Mouse (Mus musculus) kidney, embryonic 15.5 days (tissue): ENCODE data around the gene Kazn. TPM values are rescaled to one million over a fixed set of nuclear protein-coding genes. Genes with fewer than 3 reads are reported as not detected.

ENCODE experiments used
- ATAC-seq: fragments of 200-750 bp; cut with Nextera tagmentation; replicated peaks from 2 replicates; pipeline ENCODE4 v1.8.0; 2017; ENCODE audit warnings: moderate TSS enrichment; ENCODE audit not compliant: low FRiP score
- H3K27ac ChIP-seq: fragments of 300-500 bp; sonication (generic); 2 replicates; pipeline ENCODE4 v1.5.1; 2015; ENCODE audit warnings: mild to moderate bottlenecking, inconsistent platforms
- H3K27me3 ChIP-seq: fragments of 300-500 bp; sonication (generic); 2 replicates; pipeline ENCODE4 v1.6.1; 2015; ENCODE audit warnings: inconsistent platforms
- H3K36me3 ChIP-seq: fragments of 300-500 bp; sonication (generic); 2 replicates; pipeline ENCODE4 v1.6.1; 2015; ENCODE audit warnings: inconsistent platforms
- H3K4me1 ChIP-seq: fragments of 300-500 bp; sonication (generic); 2 replicates; pipeline ENCODE4 v1.6.1; 2015; ENCODE audit warnings: inconsistent platforms
- H3K4me2 ChIP-seq: fragments of 300-500 bp; sonication (generic); 2 replicates; pipeline ENCODE4 v1.6.1; 2015; ENCODE audit warnings: moderate library complexity, mild to moderate bottlenecking, inconsistent platforms
- H3K4me3 ChIP-seq: fragments of 300-500 bp; sonication (generic); replicated peaks from 2 replicates; pipeline ENCODE4 v1.5.1; 2015; ENCODE audit warnings: mild to moderate bottlenecking, inconsistent platforms
- H3K9ac ChIP-seq: fragments of 300-500 bp; sonication (generic); 2 replicates; pipeline ENCODE4 v1.6.1; 2015; ENCODE audit warnings: mild to moderate bottlenecking, inconsistent platforms
- H3K9me3 ChIP-seq: fragments of 300-500 bp; sonication (generic); replicated peaks from 2 replicates; pipeline ENCODE4 v1.6.1; 2016; ENCODE audit warnings: inconsistent platforms
- WGBS: fragments of 180-500 bp; shearing (Covaris S2); methylation state at CpG from one replicate; pipeline ENCODE4 v1.1.7; 2015; ENCODE audit warnings: mixed read lengths; 5-methylcytosine and 5-hydroxymethylcytosine counted together
- polyA plus RNA-seq: library from polyadenylated mRNA; unstranded; fragments of >200 nt; fragmentation: Nextera tagmentation; extraction: Ambion mirVana; gene quantifications from 2 replicates; pipeline ENCODE4 v1.2.1, GENCODE M21; 2015

Kazn gene
- polyA plus RNA-seq, 1 experiment from 2014 or later: 15.9 TPM

DNA sequence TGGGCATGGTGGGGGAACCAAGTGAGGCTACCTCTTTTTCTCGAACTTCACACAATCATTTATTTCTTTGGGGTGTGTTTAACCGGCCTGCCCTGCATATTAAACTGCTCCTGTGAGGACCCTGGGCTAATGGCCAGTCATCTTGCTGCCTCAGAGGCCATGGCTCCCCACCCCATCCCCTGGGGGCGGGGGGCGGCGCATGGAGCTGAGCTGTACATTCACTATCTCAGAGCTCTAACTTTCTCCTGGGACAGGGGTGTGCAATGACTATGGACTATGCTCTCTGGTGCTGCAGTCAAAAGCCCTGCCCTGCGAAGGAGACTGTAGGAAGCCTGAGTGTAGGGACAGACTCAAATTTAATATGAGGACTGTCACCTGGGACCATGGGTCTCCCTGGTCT, 22.2 kb downstream of the Kazn start:
- no peak overlapping the region for H3K9ac ChIP-seq
- no peaks in the 10 kb centered on the region for H3K9me3 ChIP-seq
- no peaks in the 10 kb centered on the region for H3K36me3 ChIP-seq
- no peak for ATAC-seq
- no peak overlapping the region for H3K27ac ChIP-seq
- peaks cover 93% of the 10 kb centered on the region for H3K4me1 ChIP-seq
- 82% methylated on average over 6 of the region's 6 CpGs for WGBS
- H3K4me2 ChIP-seq: no peak overlapping the region
- no peak overlapping the region for H3K4me3 ChIP-seq
- H3K27me3 ChIP-seq: no peaks in the 10 kb centered on the region

DNA sequence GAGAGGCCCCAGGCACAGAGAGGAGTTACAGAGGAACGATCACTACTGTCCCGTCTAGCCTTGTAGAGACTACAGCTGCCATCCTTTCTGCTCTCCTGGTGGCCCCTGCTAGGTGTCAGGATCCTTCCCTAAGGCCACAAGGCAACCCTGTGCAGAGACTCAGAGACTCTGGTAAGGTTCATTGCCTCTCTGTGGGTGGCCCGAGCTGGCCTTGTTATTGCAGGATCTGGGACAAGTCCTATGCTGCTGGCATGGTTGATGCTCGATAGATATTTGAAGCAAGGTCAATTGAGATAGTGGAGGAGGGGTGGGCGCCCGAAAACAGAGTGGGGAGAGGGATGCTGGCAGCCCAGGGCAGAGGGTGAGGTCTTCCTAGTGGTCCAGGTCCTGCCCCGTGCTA, 23.4 kb downstream of the Kazn start:
- ATAC-seq: peak; percentile 26; the same call in 1 of the 2 replicates
- no peaks in the 10 kb centered on the region for H3K9me3 ChIP-seq
- peak overlapping the region; percentile 18; the same call in 1 of the 2 replicates for H3K27ac ChIP-seq
- H3K4me3 ChIP-seq: no peak overlapping the region
- no peak overlapping the region for H3K9ac ChIP-seq
- H3K27me3 ChIP-seq: no peaks in the 10 kb centered on the region
- H3K4me2 ChIP-seq: no peak overlapping the region
- 41% methylated on average over 7 of the region's 7 CpGs for WGBS
- no peaks in the 10 kb centered on the region for H3K36me3 ChIP-seq
- peaks cover 83% of the 10 kb centered on the region for H3K4me1 ChIP-seq

- ATAC-seq: no peak
- Histone ChIP-seq H3K36me3 (no peaks in the 10 kb centered on the region), H3K9ac (no peak overlapping the region), H3K4me3 (no peak overlapping the region), H3K27ac (no peak overlapping the region; the same call in 1 of the 2 replicates), H3K4me1 (peaks cover 83% of the 10 kb centered on the region), H3K9me3 (no peaks in the 10 kb centered on the region), H3K4me2 (no peak overlapping the region), H3K27me3 (no peaks in the 10 kb centered on the region)
- 66% methylated on average over 6 of the region's 6 CpGs for WGBS
Measured at GRCm38 (mm10) chr4:142214532-142214931, 24.7 kb downstream of the Kazn start.

DNA sequence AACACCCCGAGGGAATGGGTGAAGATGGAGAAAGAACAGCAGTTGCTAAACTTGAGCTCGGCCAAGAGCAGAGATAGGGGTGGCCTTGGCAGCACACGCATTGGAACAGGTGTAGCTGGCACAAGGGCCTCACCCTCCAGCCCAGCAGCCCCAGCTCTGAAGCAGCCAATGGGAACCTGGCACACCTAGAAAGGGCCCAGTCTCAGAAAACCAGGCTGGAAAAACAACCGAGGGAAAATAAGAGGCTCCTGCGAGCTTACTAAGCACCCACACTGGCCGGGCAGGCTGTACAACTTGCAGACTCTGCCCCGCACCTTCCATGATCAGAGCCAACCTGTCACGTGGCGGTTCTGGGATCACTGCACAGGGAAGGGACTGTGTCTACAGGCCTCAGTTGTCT, 26.8 kb downstream of the Kazn start:
- peaks cover 20% of the 10 kb centered on the region for H3K36me3 ChIP-seq
- no peak overlapping the region for H3K4me2 ChIP-seq
- H3K27ac ChIP-seq: no peak overlapping the region
- no peak for ATAC-seq
- H3K9ac ChIP-seq: no peak overlapping the region
- no peaks in the 10 kb centered on the region for H3K27me3 ChIP-seq
- H3K4me1 ChIP-seq: peaks cover 78% of the 10 kb centered on the region
- 80% methylated on average over 9 of the region's 9 CpGs for WGBS
- no peaks in the 10 kb centered on the region for H3K9me3 ChIP-seq
- H3K4me3 ChIP-seq: no peak overlapping the region

GRCm38 (mm10) chr4:142209884-142210283, 29.3 kb downstream of the Kazn start:
- Histone ChIP-seq H3K4me3 (no peak overlapping the region), H3K9me3 (no peaks in the 10 kb centered on the region), H3K36me3 (peaks cover 25% of the 10 kb centered on the region), H3K27me3 (no peaks in the 10 kb centered on the region), H3K4me1 (peaks cover 54% of the 10 kb centered on the region), H3K27ac (peak overlapping the region; percentile 74), H3K9ac (no peak overlapping the region), H3K4me2 (0 out of 2 replicates have a peak overlapping the region, but pooled peaks have one; percentile 8)
- WGBS: 35% methylated on average over 9 of the region's 9 CpGs
- ATAC-seq: 0 out of 2 replicates have a peak, but pooled peaks have one; percentile 8

DNA sequence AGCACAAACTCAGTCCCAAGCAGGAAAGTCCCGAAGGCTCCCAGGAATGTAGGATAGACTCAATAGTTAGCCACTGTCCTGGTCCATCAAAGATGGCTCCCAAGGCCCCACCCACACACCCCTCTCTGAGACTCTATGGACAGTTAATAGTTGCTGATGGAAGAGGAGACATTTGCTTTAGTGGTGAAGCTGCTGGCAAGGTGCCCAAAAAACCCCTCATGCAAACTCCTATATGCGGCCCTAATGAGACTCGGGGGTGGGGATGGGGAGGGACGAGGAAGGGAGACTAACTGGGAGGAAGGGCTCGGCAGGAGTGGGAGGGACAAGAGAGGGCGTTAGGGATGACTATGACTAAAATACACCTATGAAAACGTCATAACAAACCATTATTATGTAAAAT, 29.7 kb downstream of the Kazn start:
- Histone ChIP-seq H3K4me1 (peaks cover 49% of the 10 kb centered on the region), H3K27ac (peak overlapping the region; percentile 74), H3K27me3 (no peaks in the 10 kb centered on the region), H3K4me3 (no peak overlapping the region), H3K9me3 (no peaks in the 10 kb centered on the region), H3K9ac (no peak overlapping the region), H3K36me3 (peaks cover 25% of the 10 kb centered on the region), H3K4me2 (no peak overlapping the region)
- no peak for ATAC-seq
- WGBS: 54% methylated on average over 7 of the region's 7 CpGs

GRCm38 (mm10) chr4:142205693-142206092, 33.5 kb downstream of the Kazn start:
- Histone ChIP-seq H3K9me3 (no peaks in the 10 kb centered on the region), H3K9ac (no peak overlapping the region), H3K4me1 (peaks cover 22% of the 10 kb centered on the region), H3K4me3 (no peak overlapping the region), H3K27ac (no peak overlapping the region), H3K36me3 (peaks cover 33% of the 10 kb centered on the region), H3K4me2 (no peak overlapping the region), H3K27me3 (no peaks in the 10 kb centered on the region)
- ATAC-seq: no peak
- 82% methylated on average over 6 of the region's 6 CpGs for WGBS

GRCm38 (mm10) chr4:142196626-142197025, 42.6 kb downstream of the Kazn start:
- Histone ChIP-seq H3K36me3 (0 out of 2 replicates have a peak, but pooled peaks cover 3% of the 10 kb centered on the region), H3K4me1 (peaks cover 30% of the 10 kb centered on the region), H3K27me3 (no peaks in the 10 kb centered on the region), H3K4me3 (no peak overlapping the region), H3K4me2 (no peak overlapping the region), H3K27ac (no peak overlapping the region), H3K9me3 (no peaks in the 10 kb centered on the region), H3K9ac (no peak overlapping the region)
- no peak for ATAC-seq
- WGBS: 44% methylated on average over 6 of the region's 6 CpGs

DNA sequence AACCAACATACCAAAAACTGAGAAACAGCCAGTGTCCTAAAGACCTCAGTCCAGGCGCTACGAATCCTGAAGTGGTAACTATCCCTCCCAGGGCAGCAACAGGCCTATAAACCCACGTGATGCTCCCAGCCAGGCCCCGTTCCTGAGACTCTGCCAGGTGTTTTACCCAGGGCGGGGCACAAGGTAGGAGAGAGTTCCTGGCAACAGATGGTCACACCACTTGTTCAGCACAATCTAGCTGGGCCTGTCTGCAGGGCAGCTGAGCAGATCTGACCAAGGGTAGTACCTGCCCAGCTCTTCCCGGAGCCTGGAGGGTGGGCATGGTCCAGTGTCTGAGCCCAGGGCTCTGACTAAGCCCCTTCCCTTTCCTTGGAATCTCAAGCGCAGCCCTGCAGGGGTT, 45.4 kb downstream of the Kazn start:
- no peaks in the 10 kb centered on the region for H3K36me3 ChIP-seq
- ATAC-seq: peak; percentile 10; the same call in 1 of the 2 replicates
- WGBS: 72% methylated on average over 7 of the region's 7 CpGs
- H3K9ac ChIP-seq: no peak overlapping the region
- H3K4me2 ChIP-seq: no peak overlapping the region
- peaks cover 30% of the 10 kb centered on the region for H3K4me1 ChIP-seq
- H3K9me3 ChIP-seq: no peaks in the 10 kb centered on the region
- H3K4me3 ChIP-seq: no peak overlapping the region
- H3K27me3 ChIP-seq: no peaks in the 10 kb centered on the region
- peak overlapping the region; percentile 78 for H3K27ac ChIP-seq

DNA sequence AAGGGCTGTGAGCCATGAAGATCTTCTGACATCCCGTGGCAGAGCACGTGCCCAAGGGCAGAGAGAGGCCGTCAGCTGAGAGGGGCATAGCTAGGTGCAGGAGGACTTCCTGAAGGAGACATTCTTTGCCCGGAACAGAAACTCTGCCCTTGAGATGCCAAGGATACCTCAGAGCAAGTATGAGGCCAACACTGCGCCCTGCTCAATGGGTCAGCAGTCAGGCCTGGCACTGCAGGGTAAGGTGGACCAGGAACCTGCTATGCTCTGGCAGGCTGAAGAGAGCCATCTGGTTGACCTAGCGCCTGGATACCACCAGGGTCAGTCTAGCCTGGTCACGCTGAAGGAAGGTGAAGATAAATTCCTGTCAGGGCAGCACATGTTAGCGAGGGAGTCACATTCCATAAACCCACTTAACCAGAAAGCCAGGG, 46.0 kb downstream of the Kazn start:
- H3K36me3 ChIP-seq: no peaks in the 10 kb centered on the region
- H3K4me1 ChIP-seq: peaks cover 33% of the 10 kb centered on the region
- peak overlapping the region; percentile 78 for H3K27ac ChIP-seq
- 54% methylated on average over 8 of the region's 8 CpGs for WGBS
- H3K4me3 ChIP-seq: no peak overlapping the region
- ATAC-seq: peak; percentile 81
- no peaks in the 10 kb centered on the region for H3K9me3 ChIP-seq
- no peak overlapping the region for H3K4me2 ChIP-seq
- no peaks in the 10 kb centered on the region for H3K27me3 ChIP-seq
- no peak overlapping the region for H3K9ac ChIP-seq

GRCm38 (mm10) chr4:142189960-142190359, 49.2 kb downstream of the Kazn start:
- Histone ChIP-seq H3K9ac (no peak overlapping the region), H3K4me3 (no peak overlapping the region), H3K9me3 (0 out of 2 replicates have a peak, but pooled peaks cover 3% of the 10 kb centered on the region), H3K4me2 (no peak overlapping the region), H3K36me3 (0 out of 2 replicates have a peak, but pooled peaks cover 5% of the 10 kb centered on the region), H3K27ac (no peak overlapping the region), H3K27me3 (no peaks in the 10 kb centered on the region), H3K4me1 (peaks cover 41% of the 10 kb centered on the region)
- 93% methylated on average over 8 of the region's 8 CpGs for WGBS
- no peak for ATAC-seq

DNA sequence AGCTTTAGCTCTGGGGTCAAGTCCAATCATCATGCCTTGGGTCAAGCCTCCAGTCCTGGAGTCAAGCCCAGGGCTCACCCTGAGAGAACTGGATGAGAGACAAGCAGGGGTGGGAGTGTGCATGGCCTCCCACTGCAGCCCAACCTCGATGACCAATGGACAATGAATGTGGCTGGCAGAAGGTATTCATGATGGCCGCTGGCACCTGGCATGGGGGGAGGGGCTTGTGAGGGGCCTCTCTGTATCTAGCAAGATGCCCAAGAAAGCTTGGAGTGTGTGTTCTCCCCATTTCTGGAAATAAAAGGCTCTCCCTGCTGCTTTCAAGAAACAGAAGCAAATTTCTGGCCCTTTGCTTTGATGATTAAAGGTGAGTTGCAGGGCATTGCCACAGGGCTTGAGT, 50.7 kb downstream of the Kazn start:
- Histone ChIP-seq H3K4me1 (peaks cover 34% of the 10 kb centered on the region), H3K4me3 (no peak overlapping the region), H3K9ac (no peak overlapping the region), H3K27ac (no peak overlapping the region), H3K36me3 (0 out of 2 replicates have a peak, but pooled peaks cover 5% of the 10 kb centered on the region), H3K4me2 (no peak overlapping the region), H3K27me3 (no peaks in the 10 kb centered on the region), H3K9me3 (0 out of 2 replicates have a peak, but pooled peaks cover 3% of the 10 kb centered on the region)
- no peak for ATAC-seq
- 78% methylated on average over 2 of the region's 2 CpGs for WGBS

- Histone ChIP-seq H3K27ac (peak overlapping the region; percentile 77), H3K9me3 (0 out of 2 replicates have a peak, but pooled peaks cover 3% of the 10 kb centered on the region), H3K36me3 (0 out of 2 replicates have a peak, but pooled peaks cover 5% of the 10 kb centered on the region), H3K4me2 (no peak overlapping the region), H3K4me3 (no peak overlapping the region), H3K9ac (no peak overlapping the region), H3K27me3 (no peaks in the 10 kb centered on the region), H3K4me1 (peaks cover 37% of the 10 kb centered on the region)
- WGBS: 94% methylated on average over 3 of the region's 3 CpGs
- no peak for ATAC-seq
Measured at GRCm38 (mm10) chr4:142186155-142186554, 53.0 kb downstream of the Kazn start.
